Mouse (Mus musculus) intestine, embryonic 15.5 days (tissue): ENCODE measurements around the gene Atg16l1. TPM values are rescaled to one million over a fixed set of nuclear protein-coding genes. Genes with fewer than 3 reads are reported as not detected.
A peak's percentile ranks its signal among the peaks of the same experiment; 100 is the strongest.

Source experiments
- ATAC-seq: fragments of 200-750 bp; cut with Nextera tagmentation; 2 replicates; pipeline ENCODE4 v1.8.0; 2017; ENCODE audit warnings: moderate TSS enrichment, moderate library complexity
- H3K27ac ChIP-seq: fragments of 300-500 bp; sonication (generic); 2 replicates; pipeline ENCODE4 v1.5.1; 2015; ENCODE audit warnings: mild to moderate bottlenecking, inconsistent platforms
- H3K27me3 ChIP-seq: fragments of 300-500 bp; sonication (generic); replicated peaks from 2 replicates; pipeline ENCODE4 v1.6.1; 2015; ENCODE audit warnings: inconsistent platforms
- H3K36me3 ChIP-seq: fragments of 300-500 bp; sonication (generic); 2 replicates; pipeline ENCODE4 v1.6.1; 2015; ENCODE audit warnings: inconsistent platforms
- H3K4me1 ChIP-seq: fragments of 300-500 bp; sonication (generic); replicated peaks from 2 replicates; pipeline ENCODE4 v1.6.1; 2015; ENCODE audit warnings: inconsistent platforms
- H3K4me2 ChIP-seq: fragments of 300-500 bp; sonication (generic); replicated peaks from 2 replicates; pipeline ENCODE4 v1.6.1; 2015; ENCODE audit warnings: mild to moderate bottlenecking, inconsistent platforms
- H3K4me3 ChIP-seq: fragments of 300-500 bp; sonication (generic); replicated peaks from 2 replicates; pipeline ENCODE4 v1.5.1; 2015; ENCODE audit warnings: inconsistent platforms
- H3K9ac ChIP-seq: fragments of 300-500 bp; sonication (generic); 2 replicates; pipeline ENCODE4 v1.6.1; 2015; ENCODE audit warnings: inconsistent platforms
- H3K9me3 ChIP-seq: fragments of 300-500 bp; sonication (generic); 2 replicates; pipeline ENCODE4 v1.6.1; 2016; ENCODE audit warnings: inconsistent platforms
- WGBS: fragments of 180-500 bp; shearing (Covaris S2); methylation state at CpG from one replicate; pipeline ENCODE4 v1.1.7; 2015; 5-methylcytosine and 5-hydroxymethylcytosine counted together
- polyA plus RNA-seq: library from polyadenylated mRNA; unstranded; fragments of >200 nt; fragmentation: Nextera tagmentation; extraction: Ambion mirVana; gene quantifications from 2 replicates; pipeline ENCODE4 v1.2.1, GENCODE M21; 2015

Gene Atg16l1
- polyA plus RNA-seq, 1 experiment from 2014 or later, result 25.4 TPM

DNA sequence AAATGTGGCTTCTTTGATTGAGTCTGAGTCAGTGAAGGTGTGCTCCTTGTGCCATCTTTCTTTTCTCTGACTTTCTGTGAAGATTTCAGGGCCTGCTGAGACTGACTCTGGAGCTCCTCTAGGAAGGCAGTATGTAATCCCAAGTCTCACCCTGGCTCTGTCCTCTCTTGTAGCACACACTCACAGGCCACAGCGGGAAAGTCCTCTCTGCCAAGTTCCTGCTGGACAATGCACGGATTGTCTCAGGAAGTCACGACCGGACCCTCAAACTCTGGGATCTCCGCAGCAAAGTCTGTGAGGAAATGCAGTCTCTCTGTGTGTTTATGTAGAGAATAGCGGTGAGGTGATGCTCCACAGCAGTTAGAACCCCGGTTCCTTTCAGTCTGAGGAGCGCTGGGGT, 30.0 kb downstream of the Atg16l1 start:
- Histone ChIP-seq H3K4me1 (0 out of 2 replicates have a peak, but pooled peaks cover 4% of the 10 kb centered on the region), H3K36me3 (peaks cover 40% of the 10 kb centered on the region), H3K27me3 (no peaks in the 10 kb centered on the region), H3K27ac (peak overlapping the region; percentile 34), H3K9ac (no peak overlapping the region), H3K4me2 (no peak overlapping the region), H3K4me3 (no peak overlapping the region), H3K9me3 (no peaks in the 10 kb centered on the region)
- peak; percentile 36; the same call in 1 of the 2 replicates for ATAC-seq
- 56% methylated on average over 8 of the region's 8 CpGs for WGBS

DNA sequence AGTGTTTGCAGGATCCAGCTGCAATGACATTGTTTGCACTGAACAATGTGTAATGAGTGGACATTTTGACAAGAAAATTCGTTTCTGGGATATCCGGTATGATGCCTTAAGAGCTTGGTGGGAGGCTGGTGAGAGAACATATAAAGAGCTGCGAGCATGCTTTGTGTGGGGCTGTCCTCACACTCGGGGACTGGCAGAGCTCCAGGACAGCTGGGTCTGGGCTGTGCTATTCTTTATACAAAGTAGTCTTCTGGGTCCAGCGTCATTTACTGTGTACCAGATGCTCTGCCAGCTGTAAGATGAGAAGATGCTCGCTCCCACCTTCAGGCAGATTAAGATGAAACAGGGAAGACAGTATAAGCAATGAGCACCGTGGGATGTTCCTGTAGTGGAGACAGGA, 30.6 kb downstream of the Atg16l1 start:
- no peaks in the 10 kb centered on the region for H3K27me3 ChIP-seq
- no peak overlapping the region for H3K4me2 ChIP-seq
- peak overlapping the region; percentile 34 for H3K27ac ChIP-seq
- ATAC-seq, result peak; percentile 80
- no peaks in the 10 kb centered on the region for H3K9me3 ChIP-seq
- 54% methylated on average over 7 of the region's 7 CpGs for WGBS
- peaks cover 40% of the 10 kb centered on the region for H3K36me3 ChIP-seq
- H3K4me3 ChIP-seq, result no peak overlapping the region
- H3K9ac ChIP-seq, result no peak overlapping the region
- 0 out of 2 replicates have a peak, but pooled peaks cover 4% of the 10 kb centered on the region for H3K4me1 ChIP-seq

DNA sequence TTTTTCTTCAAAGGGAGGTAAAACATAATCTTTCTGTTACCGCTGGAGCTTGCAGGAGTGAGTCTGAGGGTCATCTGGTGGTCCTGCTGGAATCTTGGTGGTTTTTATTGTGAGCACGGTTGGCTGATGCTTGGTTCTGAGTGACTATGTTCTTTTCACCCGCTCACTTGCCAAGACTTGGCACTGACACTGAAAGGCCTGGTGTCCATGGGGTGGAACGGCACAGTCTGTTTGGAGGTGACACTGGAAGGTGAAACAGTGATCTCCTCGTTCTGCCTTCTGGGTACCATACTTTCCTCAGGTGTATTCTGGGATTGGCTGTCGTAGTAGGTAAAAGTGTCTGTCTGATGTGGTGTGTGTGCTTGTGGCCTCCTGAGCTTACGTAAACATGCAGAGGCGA, 34.0 kb downstream of the Atg16l1 start:
- H3K4me1 ChIP-seq, result 0 out of 2 replicates have a peak, but pooled peaks cover 4% of the 10 kb centered on the region
- no peak overlapping the region for H3K27ac ChIP-seq
- no peak overlapping the region for H3K4me2 ChIP-seq
- no peak for ATAC-seq
- no peaks in the 10 kb centered on the region for H3K9me3 ChIP-seq
- H3K36me3 ChIP-seq, result peaks cover 42% of the 10 kb centered on the region
- 89% methylated on average over 8 of the region's 8 CpGs for WGBS
- H3K4me3 ChIP-seq, result no peak overlapping the region
- no peaks in the 10 kb centered on the region for H3K27me3 ChIP-seq
- H3K9ac ChIP-seq, result no peak overlapping the region

DNA sequence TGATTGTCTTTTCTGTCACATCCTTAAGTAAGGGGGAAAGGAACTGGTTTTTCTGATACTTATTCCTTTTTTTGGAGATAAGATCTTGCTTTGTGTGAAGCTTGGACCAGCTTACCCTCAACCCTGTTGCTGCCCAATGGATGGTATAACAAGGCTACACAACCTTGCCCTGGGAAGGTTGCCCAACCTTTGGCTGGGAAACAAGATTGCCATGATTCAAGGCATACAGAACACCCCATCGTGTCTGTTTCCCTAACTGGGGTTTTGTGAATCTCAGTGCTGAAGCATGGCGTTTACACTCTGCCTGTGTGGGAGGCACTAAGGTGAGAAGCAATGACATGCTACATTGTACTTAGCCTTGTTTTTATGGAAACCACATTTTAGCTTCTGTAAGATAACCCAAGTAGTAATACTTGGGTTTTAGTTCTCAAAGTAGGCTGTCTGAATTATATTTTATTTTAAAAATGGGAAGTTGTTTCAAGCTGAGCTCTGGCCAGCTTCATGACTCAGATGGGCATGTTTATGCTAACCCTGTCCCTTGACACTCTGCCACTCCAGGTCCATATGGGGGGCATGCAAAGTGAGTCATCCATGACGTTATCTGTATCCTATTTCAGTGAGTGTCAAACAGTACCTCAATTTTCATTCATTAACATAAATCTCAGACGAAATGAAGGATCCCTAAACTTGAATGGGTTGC, 36.9 kb downstream of the Atg16l1 start:
- Histone ChIP-seq H3K4me1 (no peaks in the 10 kb centered on the region), H3K9ac (no peak overlapping the region), H3K4me3 (no peak overlapping the region), H3K36me3 (peaks cover 31% of the 10 kb centered on the region), H3K27ac (no peak overlapping the region), H3K27me3 (no peaks in the 10 kb centered on the region), H3K9me3 (no peaks in the 10 kb centered on the region), H3K4me2 (no peak overlapping the region)
- 77% methylated on average over 4 of the region's 4 CpGs for WGBS
- no peak for ATAC-seq

DNA sequence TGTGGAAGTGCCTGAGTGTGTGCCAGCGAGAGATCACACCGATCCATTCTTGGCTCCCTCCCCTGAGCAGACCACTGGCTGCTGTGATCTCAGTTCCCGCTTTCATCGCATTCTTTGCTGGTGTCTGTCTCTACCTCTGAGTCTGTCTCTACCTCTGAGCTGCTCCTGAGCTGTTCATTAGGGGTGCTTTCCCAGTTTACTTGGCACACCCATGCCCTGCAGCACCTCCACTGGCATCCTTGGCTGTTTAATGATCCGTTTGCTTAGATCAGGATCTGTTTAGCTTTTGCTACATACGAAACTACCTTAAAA, 37.4 kb downstream of the Atg16l1 start:
- Histone ChIP-seq H3K9ac (no peak overlapping the region), H3K4me1 (no peaks in the 10 kb centered on the region), H3K27me3 (no peaks in the 10 kb centered on the region), H3K4me3 (no peak overlapping the region), H3K36me3 (peaks cover 29% of the 10 kb centered on the region), H3K9me3 (no peaks in the 10 kb centered on the region), H3K4me2 (no peak overlapping the region), H3K27ac (no peak overlapping the region)
- no peak for ATAC-seq
- WGBS, result 87% methylated on average over 6 of the region's 6 CpGs

DNA sequence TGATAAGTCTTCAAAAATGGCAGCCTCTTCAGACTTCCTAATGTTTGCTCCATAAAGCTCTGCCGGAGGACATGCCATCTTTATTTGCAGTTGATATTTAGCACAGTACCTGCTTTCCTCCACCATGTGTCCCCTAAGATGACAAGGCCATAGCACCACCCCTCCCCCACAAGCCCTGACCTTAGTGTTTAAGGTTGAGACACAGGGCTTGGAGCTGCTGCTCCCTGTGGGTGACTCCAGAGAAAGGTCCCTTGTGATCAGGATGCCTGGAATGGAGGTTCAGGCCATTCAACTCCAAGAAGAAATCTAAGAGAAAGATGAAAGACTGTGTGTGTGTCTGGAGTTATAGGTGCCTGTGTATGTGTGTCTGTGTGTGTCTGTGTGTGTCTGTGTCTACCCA, 42.0 kb downstream of the Atg16l1 start:
- ATAC-seq, result no peak
- Histone ChIP-seq H3K4me3 (no peak overlapping the region), H3K36me3 (peaks cover 2% of the 10 kb centered on the region; the same call in 1 of the 2 replicates), H3K4me1 (no peaks in the 10 kb centered on the region), H3K4me2 (no peak overlapping the region), H3K27me3 (no peaks in the 10 kb centered on the region), H3K27ac (no peak overlapping the region), H3K9ac (no peak overlapping the region), H3K9me3 (no peaks in the 10 kb centered on the region)
- 76% methylated on average over 1 of the region's 1 CpGs for WGBS

DNA sequence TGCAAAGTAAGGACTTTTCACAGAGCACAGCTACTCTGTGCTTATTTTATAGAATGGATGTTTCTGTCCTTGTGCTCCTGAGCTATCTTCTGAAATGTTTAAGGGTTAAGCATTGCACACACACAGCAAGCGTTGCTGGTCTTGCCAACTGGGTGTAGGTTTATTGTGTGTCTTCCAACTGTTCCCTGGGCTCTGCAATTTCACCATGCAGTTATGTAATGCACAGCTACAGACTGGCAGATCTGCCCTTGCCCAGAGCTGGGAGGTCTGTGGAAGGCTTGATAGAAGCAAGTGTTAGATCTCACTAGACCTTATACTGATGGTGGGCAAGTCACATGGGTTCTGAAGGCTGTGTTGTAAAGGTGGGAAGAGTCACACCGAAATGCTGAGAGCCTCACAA, 42.6 kb downstream of the Atg16l1 start:
- no peak overlapping the region for H3K9ac ChIP-seq
- H3K4me3 ChIP-seq, result no peak overlapping the region
- no peaks in the 10 kb centered on the region for H3K27me3 ChIP-seq
- no peak for ATAC-seq
- H3K4me2 ChIP-seq, result no peak overlapping the region
- 86% methylated on average over 2 of the region's 2 CpGs for WGBS
- H3K9me3 ChIP-seq, result no peaks in the 10 kb centered on the region
- H3K27ac ChIP-seq, result no peak overlapping the region
- H3K4me1 ChIP-seq, result no peaks in the 10 kb centered on the region
- no peaks in the 10 kb centered on the region; the same call in 1 of the 2 replicates for H3K36me3 ChIP-seq

DNA sequence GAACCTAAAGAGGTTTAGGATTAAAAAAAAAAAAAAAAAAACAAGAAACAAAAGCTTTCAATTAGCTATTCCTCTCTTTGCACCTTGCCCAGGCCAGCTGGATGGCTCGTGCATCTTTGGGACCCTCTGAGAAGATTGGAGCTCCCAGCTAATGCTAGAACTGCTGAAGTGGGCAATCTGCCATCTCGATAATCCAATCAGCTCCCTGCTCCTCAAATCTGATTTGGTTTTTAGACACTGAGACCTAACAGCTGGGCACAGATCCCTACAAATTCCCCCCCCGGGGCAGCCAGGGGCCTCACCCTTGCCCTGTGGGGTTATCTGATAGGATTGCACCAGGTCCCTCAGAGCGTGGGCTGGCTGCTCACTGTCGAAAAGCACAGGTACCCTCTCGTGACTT, 47.9 kb downstream of the Atg16l1 start, which contains the start of gene Sag:
Gene Sag (plus strand): TSS at position 105 of the 400 bp plus-strand sequence.
- H3K27ac ChIP-seq, result no peak within 1 kb of the TSS
- H3K36me3 ChIP-seq, result no peaks in the 10 kb centered on the region
- no peak within 1 kb of the TSS for H3K4me3 ChIP-seq
- 73% methylated on average over 6 of the region's 6 CpGs for WGBS
- H3K9me3 ChIP-seq, result no peaks in the 10 kb centered on the region
- no peak for ATAC-seq
- no peak within 1 kb of the TSS for H3K9ac ChIP-seq
- no peak within 1 kb of the TSS for H3K4me2 ChIP-seq
- no peaks in the 10 kb centered on the region for H3K27me3 ChIP-seq
- H3K4me1 ChIP-seq, result no peaks in the 10 kb centered on the region

DNA sequence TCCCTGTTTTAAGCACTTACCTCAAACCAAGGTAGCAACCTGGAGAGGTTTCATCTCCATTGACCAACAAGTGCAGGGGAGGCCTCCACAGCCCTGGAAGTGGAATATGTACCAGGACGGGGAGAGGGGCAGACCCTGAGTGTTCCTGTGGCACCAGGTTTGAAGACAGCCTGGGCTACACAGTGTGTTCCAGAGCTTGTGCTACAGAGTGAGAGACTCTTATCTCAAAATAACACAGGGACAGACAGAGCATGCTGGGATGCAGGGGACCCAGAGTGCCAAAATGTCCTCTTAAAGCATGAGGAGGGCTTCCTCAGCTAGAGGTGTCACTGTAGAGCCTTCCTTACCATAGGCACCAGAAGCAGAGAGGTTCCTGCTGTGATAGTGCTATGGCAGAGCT, 52.1 kb downstream of the Atg16l1 start:
- Histone ChIP-seq H3K9ac (no peak overlapping the region), H3K4me1 (no peaks in the 10 kb centered on the region), H3K9me3 (no peaks in the 10 kb centered on the region), H3K4me3 (no peak overlapping the region), H3K4me2 (no peak overlapping the region), H3K27me3 (no peaks in the 10 kb centered on the region), H3K27ac (no peak overlapping the region), H3K36me3 (no peaks in the 10 kb centered on the region)
- 65% methylated on average over 1 of the region's 1 CpGs for WGBS
- no peak for ATAC-seq

DNA sequence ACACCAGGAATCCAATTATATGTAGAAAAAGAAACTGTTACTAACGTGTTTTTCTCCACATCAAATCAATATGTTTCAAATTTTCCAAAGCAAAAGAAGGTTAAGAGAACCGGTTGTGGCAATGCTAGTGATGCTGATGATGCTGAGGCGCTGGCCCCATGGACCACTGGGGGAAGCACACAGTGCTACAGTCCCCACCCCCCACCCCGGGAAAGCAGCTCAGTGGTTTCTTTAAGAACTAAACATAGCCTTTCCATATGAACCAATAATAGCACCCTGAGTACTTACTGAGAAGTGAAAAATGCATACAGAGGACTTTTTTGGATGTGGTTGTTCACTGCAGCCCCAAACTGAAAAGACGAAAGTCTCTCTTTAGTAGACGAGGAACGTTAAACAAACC, 55.7 kb downstream of the Atg16l1 start:
- WGBS, result 87% methylated on average over 7 of the region's 7 CpGs
- Histone ChIP-seq H3K4me2 (no peak overlapping the region), H3K36me3 (no peaks in the 10 kb centered on the region), H3K4me3 (no peak overlapping the region), H3K9ac (no peak overlapping the region), H3K9me3 (no peaks in the 10 kb centered on the region), H3K4me1 (no peaks in the 10 kb centered on the region), H3K27me3 (no peaks in the 10 kb centered on the region), H3K27ac (no peak overlapping the region)
- no peak for ATAC-seq

DNA sequence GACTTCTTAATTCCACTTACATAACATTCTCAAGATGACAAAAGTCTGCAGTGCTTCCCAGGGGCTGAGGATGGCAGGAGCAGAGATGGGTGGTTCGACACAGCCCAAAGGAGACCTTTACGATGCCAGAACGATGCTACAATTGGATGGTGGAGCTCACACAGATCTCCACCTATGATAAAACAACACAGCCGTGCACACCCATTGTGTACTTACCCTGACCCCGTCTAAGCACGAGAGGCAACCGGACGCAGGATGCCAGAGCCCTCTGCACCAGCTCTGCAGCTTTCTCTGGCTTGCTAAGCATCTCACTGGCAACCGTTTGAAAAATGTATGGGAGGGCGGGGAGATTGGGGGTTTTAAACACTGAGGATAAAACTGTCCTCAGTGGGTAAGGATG, 56.4 kb downstream of the Atg16l1 start:
- H3K36me3 ChIP-seq, result no peaks in the 10 kb centered on the region
- H3K9me3 ChIP-seq, result no peaks in the 10 kb centered on the region
- no peak overlapping the region for H3K4me3 ChIP-seq
- no peak overlapping the region for H3K4me2 ChIP-seq
- no peaks in the 10 kb centered on the region for H3K27me3 ChIP-seq
- ATAC-seq, result no peak
- H3K9ac ChIP-seq, result no peak overlapping the region
- H3K4me1 ChIP-seq, result no peaks in the 10 kb centered on the region
- 55% methylated on average over 10 of the region's 10 CpGs for WGBS
- no peak overlapping the region for H3K27ac ChIP-seq

DNA sequence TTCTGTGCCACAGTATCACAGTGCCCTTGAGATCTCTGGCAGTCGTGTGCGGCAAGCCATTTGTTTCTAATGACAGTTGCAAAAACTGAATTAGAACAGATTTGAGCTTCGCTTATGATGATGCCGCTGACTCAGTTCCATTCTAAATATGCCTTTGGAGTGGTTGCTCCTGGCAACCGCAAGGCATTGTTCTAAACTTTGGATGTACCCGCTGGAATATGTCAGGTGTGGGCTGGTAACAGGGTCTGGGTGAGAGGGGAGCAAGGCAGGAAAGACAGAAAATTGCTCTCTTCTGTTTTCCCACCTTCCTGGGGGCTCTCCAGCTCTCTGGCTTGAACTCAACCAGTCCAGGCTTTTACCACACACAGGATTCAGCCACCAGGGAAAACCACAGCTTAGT, 57.5 kb downstream of the Atg16l1 start:
- Histone ChIP-seq H3K36me3 (no peaks in the 10 kb centered on the region), H3K4me2 (no peak overlapping the region), H3K27ac (no peak overlapping the region), H3K4me3 (no peak overlapping the region), H3K27me3 (no peaks in the 10 kb centered on the region), H3K9ac (no peak overlapping the region), H3K4me1 (no peaks in the 10 kb centered on the region), H3K9me3 (no peaks in the 10 kb centered on the region)
- no peak for ATAC-seq
- 76% methylated on average over 6 of the region's 6 CpGs for WGBS

DNA sequence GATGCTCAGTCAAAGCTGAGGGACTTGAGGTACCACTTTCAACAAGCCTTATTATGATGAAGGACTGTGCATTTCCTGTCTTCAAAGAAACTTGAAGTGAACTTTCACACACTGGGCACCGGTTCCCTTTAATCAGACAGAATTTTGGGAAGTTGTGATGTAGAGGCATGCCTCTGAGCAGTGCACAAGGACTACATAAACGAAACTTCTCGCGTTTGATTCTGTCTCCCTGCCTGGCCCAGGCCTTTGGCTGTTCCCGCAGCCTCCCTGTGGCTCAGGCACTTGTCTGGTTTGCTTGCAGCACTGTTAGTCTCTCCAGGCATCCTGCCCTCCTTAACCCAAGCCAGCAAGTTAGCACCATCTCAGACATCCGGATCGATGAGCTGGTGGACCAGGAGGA, 58.0 kb downstream of the Atg16l1 start:
- whole genome bisulfite sequencing, result 51% methylated on average over 7 of the region's 7 CpGs
- Histone ChIP-seq H3K27ac (no peak overlapping the region), H3K4me1 (no peaks in the 10 kb centered on the region), H3K27me3 (no peaks in the 10 kb centered on the region), H3K36me3 (no peaks in the 10 kb centered on the region), H3K9ac (no peak overlapping the region), H3K4me2 (no peak overlapping the region), H3K4me3 (no peak overlapping the region), H3K9me3 (no peaks in the 10 kb centered on the region)
- no peak for ATAC-seq
